Mouse (Mus musculus): ENCODE measurements around the gene Fhad1.

Gene Fhad1

GRCm38 (mm10) chr4:141893157-141893784 is 121.6 kb downstream of the Fhad1 start:
- in situ Hi-C loops (cut with MboI, MseI): no loop called here

GRCm38 (mm10) chr4:141886385-141886968 is 128.4 kb downstream of the Fhad1 start:
- in situ Hi-C loops (cut with MboI, MseI): no loop called here

- in situ Hi-C loops (cut with MboI, MseI): no loop called here
Observed at GRCm38 (mm10) chr4:141885451-141885850, 129.4 kb downstream of the Fhad1 start.

- in situ Hi-C loops (cut with MboI, MseI): no loop called here
Observed at GRCm38 (mm10) chr4:141882858-141883257, 132.0 kb downstream of the Fhad1 start.

GRCm38 (mm10) chr4:141881950-141882349 is 132.9 kb downstream of the Fhad1 start:
- in situ Hi-C loops (cut with MboI, MseI): no loop called here

GRCm38 (mm10) chr4:141881289-141881914 is 133.5 kb downstream of the Fhad1 start:
- in situ Hi-C loops (cut with MboI, MseI): no loop called here

GRCm38 (mm10) chr4:141879875-141880274 is 135.0 kb downstream of the Fhad1 start:
- in situ Hi-C loops (cut with MboI, MseI): no loop called here

- in situ Hi-C loops (cut with MboI, MseI): no loop called here
Observed at GRCm38 (mm10) chr4:141879074-141879473, 135.8 kb downstream of the Fhad1 start.

GRCm38 (mm10) chr4:141878621-141879020 is 136.3 kb downstream of the Fhad1 start:
- in situ Hi-C loops (cut with MboI, MseI): no loop called here

GRCm38 (mm10) chr4:141875481-141876108 is 139.3 kb downstream of the Fhad1 start:
- in situ Hi-C loops (cut with MboI, MseI): no loop called here

GRCm38 (mm10) chr4:141874601-141875460 is 140.1 kb downstream of the Fhad1 start, which contains the start of gene Efhd2:
Gene Efhd2 (minus strand): TSS chr4:141874920.
- in situ Hi-C loops (cut with MboI, MseI): no loop called here

- in situ Hi-C loops (cut with MboI, MseI): no loop called here
Observed at GRCm38 (mm10) chr4:141874111-141874600, 140.7 kb downstream of the Fhad1 start.

- in situ Hi-C loops (cut with MboI, MseI): no loop called here
Observed at GRCm38 (mm10) chr4:141872977-141873376, 141.9 kb downstream of the Fhad1 start.

GRCm38 (mm10) chr4:141871909-141872308 is 143.0 kb downstream of the Fhad1 start:
- in situ Hi-C loops (cut with MboI, MseI): no loop called here

- in situ Hi-C loops (cut with MboI, MseI): no loop called here
Observed at GRCm38 (mm10) chr4:141871333-141871725, 143.6 kb downstream of the Fhad1 start.

- in situ Hi-C loops (cut with MboI, MseI): no loop called here
Observed at GRCm38 (mm10) chr4:141870666-141871332, 144.1 kb downstream of the Fhad1 start.

- in situ Hi-C loops (cut with MboI, MseI): no loop called here
Observed at GRCm38 (mm10) chr4:141869436-141870215, 145.3 kb downstream of the Fhad1 start.

- in situ Hi-C loops (cut with MboI, MseI): no loop called here
Observed at GRCm38 (mm10) chr4:141868051-141868450, 146.8 kb downstream of the Fhad1 start.

GRCm38 (mm10) chr4:141867498-141867897 is 147.4 kb downstream of the Fhad1 start:
- in situ Hi-C loops (cut with MboI, MseI): no loop called here

GRCm38 (mm10) chr4:141866933-141867490 is 147.9 kb downstream of the Fhad1 start:
- in situ Hi-C loops (cut with MboI, MseI): no loop called here
